Mouse (Mus musculus) hindbrain, embryonic 15.5 days (tissue): ENCODE measurements around the gene Ap2a1. TPM values are rescaled to one million over a fixed set of nuclear protein-coding genes. Genes with fewer than 3 reads are reported as not detected.
A peak's percentile ranks its signal among the peaks of the same experiment; 100 is the strongest.

Experiments used
- ATAC-seq: fragments of 200-750 bp; cut with Nextera tagmentation; 2 replicates; pipeline ENCODE4 v1.8.0; 2017; ENCODE audit warnings: low read depth, moderate number of reproducible peaks, moderate TSS enrichment; ENCODE audit not compliant: low FRiP score
- H3K27ac ChIP-seq: fragments of 300-500 bp; sonication (generic); replicated peaks from 2 replicates; pipeline ENCODE4 v1.5.1; 2015; ENCODE audit warnings: mild to moderate bottlenecking, inconsistent platforms
- H3K27me3 ChIP-seq: fragments of 300-500 bp; sonication (generic); 2 replicates; pipeline ENCODE4 v1.6.1; 2015; ENCODE audit warnings: control low read depth, inconsistent platforms
- H3K36me3 ChIP-seq: fragments of 300-500 bp; sonication (generic); 2 replicates; pipeline ENCODE4 v1.6.1; 2015; ENCODE audit warnings: control low read depth, inconsistent platforms
- H3K4me1 ChIP-seq: fragments of 300-500 bp; sonication (generic); replicated peaks from 2 replicates; pipeline ENCODE4 v1.6.1; 2015; ENCODE audit warnings: control low read depth, inconsistent platforms
- H3K4me2 ChIP-seq: fragments of 300-500 bp; sonication (generic); 2 replicates; pipeline ENCODE4 v1.6.1; 2015; ENCODE audit warnings: moderate library complexity, mild to moderate bottlenecking, inconsistent platforms
- H3K4me3 ChIP-seq: fragments of 300-500 bp; sonication (generic); 2 replicates; pipeline ENCODE4 v1.5.1; 2015; ENCODE audit warnings: mild to moderate bottlenecking, inconsistent platforms
- H3K9ac ChIP-seq: fragments of 300-500 bp; sonication (generic); 2 replicates; pipeline ENCODE4 v1.6.1; 2015; ENCODE audit warnings: inconsistent platforms
- H3K9me3 ChIP-seq: fragments of 300-500 bp; sonication (generic); 2 replicates; pipeline ENCODE4 v1.6.1; 2016; ENCODE audit warnings: control low read depth, inconsistent platforms
- WGBS: fragments of 180-500 bp; shearing (Covaris S2); methylation state at CpG from one replicate; pipeline ENCODE4 v1.1.7; 2015; 5-methylcytosine and 5-hydroxymethylcytosine counted together
- polyA plus RNA-seq: library from polyadenylated mRNA; unstranded; fragments of >200 nt; fragmentation: Nextera tagmentation; extraction: Ambion mirVana; gene quantifications from 2 replicates; pipeline ENCODE4 v1.2.1, GENCODE M21; 2015

Ap2a1 gene
- polyA plus RNA-seq, 1 experiment from 2014 or later, result 132 TPM

- no peaks in the 10 kb centered on the region for H3K36me3 ChIP-seq
- no peak for ATAC-seq
- no peak overlapping the region for H3K27ac ChIP-seq
- H3K4me3 ChIP-seq, result no peak overlapping the region
- no peak overlapping the region for H3K9ac ChIP-seq
- H3K27me3 ChIP-seq, result no peaks in the 10 kb centered on the region
- H3K4me1 ChIP-seq, result peaks cover 60% of the 10 kb centered on the region
- H3K9me3 ChIP-seq, result no peaks in the 10 kb centered on the region
- H3K4me2 ChIP-seq, result 0 out of 2 replicates have a peak overlapping the region, but pooled peaks have one; percentile 86
- WGBS, result 97% methylated on average over 12 of the region's 12 CpGs
Measured at GRCm38 (mm10) chr7:44851625-44852234, 77.6 kb downstream of the Ap2a1 start.

DNA sequence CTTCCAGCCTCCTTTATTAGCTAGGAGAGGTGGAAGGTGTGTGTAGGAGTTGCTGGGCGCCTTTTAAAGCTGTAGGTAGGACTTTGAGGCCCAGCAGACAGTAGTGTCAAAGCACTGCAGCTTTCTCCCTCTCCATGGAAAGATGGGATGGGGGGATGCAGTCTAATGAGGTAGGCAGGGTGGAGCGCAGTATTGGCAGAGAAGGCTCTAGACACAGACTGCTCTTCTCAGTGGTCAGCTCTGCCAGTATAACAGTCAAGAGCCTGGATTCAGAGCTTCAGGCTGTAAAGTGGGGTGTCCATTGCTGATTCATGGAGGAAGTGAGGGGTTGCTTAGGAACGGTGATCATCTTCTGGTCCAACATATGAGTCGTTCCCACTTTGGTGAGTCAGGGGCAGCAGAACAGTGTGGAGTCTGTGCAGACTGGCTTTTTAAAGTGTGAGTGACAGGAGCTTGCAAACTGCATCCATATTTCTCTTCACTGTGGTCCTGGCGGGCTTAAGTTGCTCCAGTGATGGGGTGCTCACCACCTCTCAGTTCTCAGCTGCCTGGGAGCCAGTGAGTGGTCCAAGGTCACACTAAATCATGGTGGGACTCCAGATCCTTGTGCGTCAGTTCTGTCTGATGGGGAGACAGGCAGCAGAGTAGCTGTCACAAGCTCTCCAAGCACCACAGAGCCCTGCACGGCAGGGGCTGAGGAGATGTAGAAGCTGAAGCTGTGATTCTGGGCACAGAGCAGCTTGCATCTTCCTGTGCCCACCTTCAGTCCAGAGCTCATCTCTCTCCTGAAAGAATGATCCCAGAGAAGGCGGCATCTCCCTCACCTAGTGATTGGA lies 78.3 kb downstream of the Ap2a1 start:
- H3K4me3 ChIP-seq, result peak overlapping the region; percentile 81
- WGBS, result 80% methylated on average over 8 of the region's 8 CpGs
- H3K4me1 ChIP-seq, result peaks cover 55% of the 10 kb centered on the region
- H3K9ac ChIP-seq, result peak overlapping the region; percentile 84
- no peaks in the 10 kb centered on the region for H3K9me3 ChIP-seq
- ATAC-seq, result no peak
- peak overlapping the region; percentile 86 for H3K4me2 ChIP-seq
- H3K27me3 ChIP-seq, result no peaks in the 10 kb centered on the region
- H3K36me3 ChIP-seq, result peaks cover 4% of the 10 kb centered on the region
- H3K27ac ChIP-seq, result peak overlapping the region; percentile 99

Other genes with a start within 250 kb of the Ap2a1 start
- not detected in 2 replicates for gene Izumo2, start 220.8 kb downstream of the Ap2a1 start, polyA plus RNA-seq
- 29.1 and 32.4 TPM in 2 replicates for gene Vrk3, start 181.1 kb downstream of the Ap2a1 start, polyA plus RNA-seq
- 1.2 and 1.3 TPM in 2 replicates for gene Zfp473, start 178.4 kb downstream of the Ap2a1 start, polyA plus RNA-seq
- 45.8 and 49.5 TPM in 2 replicates for gene Nup62, start 113.4 kb downstream of the Ap2a1 start, polyA plus RNA-seq
- 1.0 and 1.3 TPM in 2 replicates for gene Il4i1, start 113.1 kb downstream of the Ap2a1 start, polyA plus RNA-seq
- 3.9 and 4.0 TPM in 2 replicates for gene Atf5, start 112.8 kb downstream of the Ap2a1 start, polyA plus RNA-seq
- 90.1 and 99.1 TPM in 2 replicates for gene Akt1s1, start 80.5 kb downstream of the Ap2a1 start, polyA plus RNA-seq
- 109 and 118 TPM in 2 replicates for gene Tbc1d17, start 80.4 kb downstream of the Ap2a1 start, polyA plus RNA-seq
- gene Pnkp, start 72.4 kb downstream of the Ap2a1 start, polyA plus RNA-seq, result 29.1 and 30.6 TPM in 2 replicates
- 460 and 518 TPM in 2 replicates for gene Ptov1, start 59.7 kb downstream of the Ap2a1 start, polyA plus RNA-seq
- 145 and 164 TPM in 2 replicates for gene Med25, start 36.8 kb downstream of the Ap2a1 start, polyA plus RNA-seq
- 20.1 and 20.8 TPM in 2 replicates for gene Fuz, start 33.4 kb downstream of the Ap2a1 start, polyA plus RNA-seq
- gene Tsks, start 13.7 kb upstream of the Ap2a1 start, polyA plus RNA-seq, result 0.10 and 0.14 TPM in 2 replicates
- gene Cpt1c, start 45.4 kb upstream of the Ap2a1 start, polyA plus RNA-seq, result 56.1 and 58.1 TPM in 2 replicates
- 584 and 590 TPM in 2 replicates for gene Prmt1, start 57.1 kb upstream of the Ap2a1 start, polyA plus RNA-seq
- gene Irf3, start 68.2 kb upstream of the Ap2a1 start, polyA plus RNA-seq, result 57.4 and 58.1 TPM in 2 replicates
- gene Bcl2l12, start 69.2 kb upstream of the Ap2a1 start, polyA plus RNA-seq, result 12.8 and 13.3 TPM in 2 replicates
- 49.8 and 56.5 TPM in 2 replicates for gene Scaf1, start 86.9 kb upstream of the Ap2a1 start, polyA plus RNA-seq
- 15.5 and 16.0 TPM in 2 replicates for gene Rras, start 88.5 kb upstream of the Ap2a1 start, polyA plus RNA-seq
- gene Prr12, start 123.4 kb upstream of the Ap2a1 start, polyA plus RNA-seq, result 14.6 and 15.3 TPM in 2 replicates
- gene Nosip, start 132.9 kb upstream of the Ap2a1 start, polyA plus RNA-seq, result 63.9 and 69.8 TPM in 2 replicates
- gene Prrg2, start 133.2 kb upstream of the Ap2a1 start, polyA plus RNA-seq, result 13.6 and 16.3 TPM in 2 replicates
- gene Rcn3, start 162.7 kb upstream of the Ap2a1 start, polyA plus RNA-seq, result 71.7 and 88.1 TPM in 2 replicates
- gene Fcgrt, start 174.4 kb upstream of the Ap2a1 start, polyA plus RNA-seq, result 33.9 and 36.9 TPM in 2 replicates
- 762 and 841 TPM in 2 replicates for gene Rps11, start 194.9 kb upstream of the Ap2a1 start, polyA plus RNA-seq
- 624 and 661 TPM in 2 replicates for gene Rpl13a, start 199.3 kb upstream of the Ap2a1 start, polyA plus RNA-seq
- not detected in 2 replicates for gene Gm45713, start 206.7 kb upstream of the Ap2a1 start, polyA plus RNA-seq
- 2.0 and 2.7 TPM in 2 replicates for gene Flt3l, start 206.9 kb upstream of the Ap2a1 start, polyA plus RNA-seq
- gene Pih1d1, start 224.8 kb upstream of the Ap2a1 start, polyA plus RNA-seq, result 92.4 and 98.8 TPM in 2 replicates
- 20.8 and 21.9 TPM in 2 replicates for gene Aldh16a1, start 225.1 kb upstream of the Ap2a1 start, polyA plus RNA-seq
- gene Slc17a7, start 234.5 kb upstream of the Ap2a1 start, polyA plus RNA-seq, result 0.71 and 1.5 TPM in 2 replicates